Mouse (Mus musculus): ENCODE measurements around the gene Vwa5b1.

Vwa5b1 gene

GRCm38 (mm10) chr4:138635428-138636145 lies at the start of gene Vwa5b1:
TSS of gene Vwa5b1 (minus strand) at chr4:138635884.
- DNase-seq (ENCODE audit: extremely low spot score, low read depth, low spot score): peak; percentile 8

GRCm38 (mm10) chr4:138682760-138683159 lies 47.1 kb upstream of the Vwa5b1 start:
- no peak for DNase-seq (ENCODE audit: extremely low spot score, low read depth, low spot score)

GRCm38 (mm10) chr4:138680124-138680523 lies 44.4 kb upstream of the Vwa5b1 start:
- no peak for DNase-seq (ENCODE audit: extremely low spot score, low read depth, low spot score)

- DNase-seq (ENCODE audit: extremely low spot score, low read depth, low spot score): no peak
Observed at GRCm38 (mm10) chr4:138677579-138677978, 41.9 kb upstream of the Vwa5b1 start.

- peak; percentile 31 for DNase-seq (ENCODE audit: extremely low spot score, low read depth, low spot score)
Observed at GRCm38 (mm10) chr4:138676480-138676879, 40.8 kb upstream of the Vwa5b1 start.

GRCm38 (mm10) chr4:138672160-138672559 lies 36.5 kb upstream of the Vwa5b1 start:
- no peak for DNase-seq (ENCODE audit: extremely low spot score, low read depth, low spot score)

GRCm38 (mm10) chr4:138670093-138670889 lies 34.6 kb upstream of the Vwa5b1 start:
- DNase-seq (ENCODE audit: extremely low spot score, low read depth, low spot score): no peak

GRCm38 (mm10) chr4:138666521-138666920 lies 30.8 kb upstream of the Vwa5b1 start:
- no peak for DNase-seq (ENCODE audit: extremely low spot score, low read depth, low spot score)

GRCm38 (mm10) chr4:138659936-138660602 lies 24.4 kb upstream of the Vwa5b1 start:
- no peak for DNase-seq (ENCODE audit: extremely low spot score, low read depth, low spot score)

GRCm38 (mm10) chr4:138653056-138653455 lies 17.4 kb upstream of the Vwa5b1 start:
- DNase-seq (ENCODE audit: extremely low spot score, low read depth, low spot score): no peak

- DNase-seq (ENCODE audit: extremely low spot score, low read depth, low spot score): no peak
Observed at GRCm38 (mm10) chr4:138651881-138652280, 16.2 kb upstream of the Vwa5b1 start.

- no peak for DNase-seq (ENCODE audit: extremely low spot score, low read depth, low spot score)
Observed at GRCm38 (mm10) chr4:138648096-138648635, 12.5 kb upstream of the Vwa5b1 start.

GRCm38 (mm10) chr4:138642272-138642671 lies 6.6 kb upstream of the Vwa5b1 start:
- no peak for DNase-seq (ENCODE audit: extremely low spot score, low read depth, low spot score)

GRCm38 (mm10) chr4:138636146-138636511 lies 445 bp upstream of the Vwa5b1 start:
- no peak for DNase-seq (ENCODE audit: extremely low spot score, low read depth, low spot score)

- DNase-seq (ENCODE audit: extremely low spot score, low read depth, low spot score): no peak
Observed at GRCm38 (mm10) chr4:138628256-138628655, 7.4 kb downstream of the Vwa5b1 start.

GRCm38 (mm10) chr4:138614454-138614853 lies 21.2 kb downstream of the Vwa5b1 start:
- no peak for DNase-seq (ENCODE audit: extremely low spot score, low read depth, low spot score)

- DNase-seq (ENCODE audit: extremely low spot score, low read depth, low spot score): no peak
Observed at GRCm38 (mm10) chr4:138601926-138602325, 33.8 kb downstream of the Vwa5b1 start.

GRCm38 (mm10) chr4:138597904-138598347 lies 37.8 kb downstream of the Vwa5b1 start:
- peak; percentile 26 for DNase-seq (ENCODE audit: extremely low spot score, low read depth, low spot score)

- DNase-seq (ENCODE audit: extremely low spot score, low read depth, low spot score): no peak
Observed at GRCm38 (mm10) chr4:138596391-138597130, 39.1 kb downstream of the Vwa5b1 start.

GRCm38 (mm10) chr4:138584946-138585345 lies 50.7 kb downstream of the Vwa5b1 start:
- DNase-seq (ENCODE audit: extremely low spot score, low read depth, low spot score): no peak

- no peak for DNase-seq (ENCODE audit: extremely low spot score, low read depth, low spot score)
Observed at GRCm38 (mm10) chr4:138582446-138582845, 53.2 kb downstream of the Vwa5b1 start.
